Mouse (Mus musculus) cerebellum, postnatal 4 days (tissue): Measurements from ENCODE around the gene Ccdc86.
A peak's percentile ranks its signal among the peaks of the same experiment; 100 is the strongest.

ENCODE experiments used
- DNase-seq, 2 experiments: peaks; one replicate each; pipeline ENCODE4 v3.0.0; 2022; ENCODE audit warnings: low spot score in 2 of 2, mixed read lengths in 1 of 2

The Ccdc86 gene

GRCm38 (mm10) chr19:10949112-10949511 is at the start of gene Ccdc86:
TSS of gene Ccdc86 (minus strand) at chr19:10949266.
- peak; percentile 89 to 94 for DNase-seq

GRCm38 (mm10) chr19:10993150-10993549 is 44.1 kb upstream of the Ccdc86 start, which contains the start of gene Ms4a15:
TSS of gene Ms4a15 (minus strand) at chr19:10993250.
- no peak for DNase-seq

DNA sequence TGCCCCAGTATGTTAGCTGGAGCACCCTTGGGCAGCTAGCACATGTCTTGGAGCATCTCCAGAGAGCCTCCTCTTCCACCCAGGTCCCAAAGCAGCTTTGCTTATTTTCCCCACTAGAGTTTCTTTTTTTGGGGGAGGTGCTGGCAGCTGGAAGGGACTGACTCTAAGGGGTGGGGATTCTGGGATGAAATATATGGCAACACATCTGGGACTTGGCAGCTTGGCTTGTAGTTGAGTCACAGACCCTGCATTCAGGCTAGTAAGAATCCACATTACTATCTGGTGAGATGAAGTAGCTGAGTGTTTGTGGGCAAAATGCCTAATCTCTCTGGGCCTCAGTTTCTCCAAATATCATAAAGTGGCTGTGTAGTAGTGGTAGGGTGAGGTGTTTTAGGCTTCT is 42.8 kb upstream of the Ccdc86 start:
- no peak for DNase-seq

DNA sequence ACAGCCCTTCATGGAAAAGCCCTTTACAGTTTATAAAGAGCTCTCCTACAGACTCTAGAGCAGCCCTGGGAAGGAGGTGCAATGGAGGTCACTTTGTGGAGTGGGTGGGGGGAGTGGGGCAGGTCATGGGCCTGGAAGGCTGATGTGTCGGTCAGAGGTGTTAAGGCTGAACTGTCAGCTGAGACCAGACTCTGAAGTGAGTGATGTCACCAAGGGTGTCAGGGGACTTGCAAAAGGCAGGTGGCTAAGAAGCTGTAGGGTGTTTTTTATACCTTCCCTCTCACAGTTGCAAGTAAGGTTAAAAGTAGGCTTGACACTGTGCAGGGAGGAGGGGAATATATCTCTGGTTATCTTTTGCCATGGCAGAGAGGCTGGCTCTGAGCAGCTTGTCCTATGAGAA is 41.7 kb upstream of the Ccdc86 start:
- no peak for DNase-seq

DNA sequence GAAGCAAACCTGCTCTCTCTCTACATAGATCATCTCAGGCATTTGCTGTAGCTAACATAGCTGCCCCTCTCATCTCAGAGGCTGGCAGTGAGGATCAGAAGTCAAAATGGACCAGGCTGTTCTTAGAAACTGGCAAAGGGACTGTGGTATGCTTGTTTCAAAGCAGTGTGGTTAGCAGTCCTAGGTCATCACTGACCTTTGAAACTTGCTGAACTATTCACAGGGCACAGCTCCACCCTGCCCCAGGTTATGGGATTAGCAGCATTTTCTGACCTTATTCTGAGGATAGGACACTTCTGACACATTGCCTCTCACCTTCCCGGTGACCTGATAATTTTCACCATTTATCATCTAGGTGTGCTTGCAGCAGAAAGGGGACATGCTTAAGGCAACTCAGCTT is 39.5 kb upstream of the Ccdc86 start:
- DNase-seq, result no peak

DNA sequence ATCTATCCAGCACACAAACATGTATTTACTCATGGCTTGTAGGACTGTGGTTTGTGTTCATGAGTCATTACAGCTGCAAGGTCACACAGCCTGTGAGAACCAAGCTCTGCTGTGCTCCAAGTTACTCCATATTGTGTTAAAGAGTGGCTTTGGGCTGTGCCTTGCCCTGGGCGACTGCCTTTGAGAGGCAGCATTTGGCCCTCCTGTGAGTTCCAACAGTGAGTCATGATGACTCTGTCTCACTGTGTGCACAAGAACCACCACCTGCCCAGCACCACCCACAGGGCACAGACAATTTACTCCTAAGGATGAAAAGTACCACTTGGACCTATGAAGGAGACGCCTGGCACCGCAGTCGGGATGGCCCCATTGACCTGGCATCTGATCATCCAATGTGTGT is 36.8 kb upstream of the Ccdc86 start:
- no peak for DNase-seq

GRCm38 (mm10) chr19:10984551-10984950 is 35.5 kb upstream of the Ccdc86 start:
- no peak for DNase-seq

DNA sequence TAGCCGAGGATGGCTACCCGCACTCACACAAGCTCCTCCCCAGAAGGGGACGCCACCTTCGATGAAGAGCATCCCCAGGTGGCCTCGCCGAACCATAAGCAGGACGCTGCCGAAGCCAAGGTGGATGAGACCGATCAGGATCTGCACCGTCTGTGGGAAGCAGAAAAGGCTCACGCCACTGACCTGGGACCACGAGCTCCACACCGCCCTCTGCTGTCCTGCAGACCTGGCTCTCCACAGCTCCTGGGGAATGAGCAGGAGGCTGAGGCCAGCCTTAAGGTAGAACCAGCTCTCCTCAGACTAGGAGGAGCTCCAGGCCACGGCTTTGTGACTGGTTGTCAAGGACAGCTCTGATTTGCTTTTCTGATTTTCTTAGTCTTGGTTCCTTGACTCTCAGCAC is 34.1 kb upstream of the Ccdc86 start:
- peak in 1 of 2 experiments; percentile 29 for DNase-seq

DNA sequence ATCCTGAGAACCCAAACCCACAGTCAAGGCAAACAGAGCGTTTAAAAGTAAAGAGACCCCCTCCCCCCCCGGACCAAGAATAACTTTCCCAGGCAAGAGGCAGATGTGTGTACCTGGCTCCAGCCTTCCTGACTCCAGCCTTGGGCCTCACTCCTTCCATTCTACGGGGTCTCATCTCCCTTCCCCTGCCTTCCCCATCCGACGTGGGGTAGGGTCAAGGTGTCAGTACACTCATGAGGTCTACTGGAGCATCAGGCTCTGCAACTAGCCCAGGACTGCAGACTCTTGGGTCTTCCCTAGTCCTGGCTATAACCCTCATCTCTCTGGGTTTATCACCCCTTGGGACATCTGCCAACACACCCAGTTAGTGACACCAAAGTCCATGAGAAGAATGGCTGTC is 31.1 kb upstream of the Ccdc86 start:
- no peak for DNase-seq

- DNase-seq, result peak; percentile 63 to 76
Measured at GRCm38 (mm10) chr19:10979184-10980168, 30.4 kb upstream of the Ccdc86 start.

DNA sequence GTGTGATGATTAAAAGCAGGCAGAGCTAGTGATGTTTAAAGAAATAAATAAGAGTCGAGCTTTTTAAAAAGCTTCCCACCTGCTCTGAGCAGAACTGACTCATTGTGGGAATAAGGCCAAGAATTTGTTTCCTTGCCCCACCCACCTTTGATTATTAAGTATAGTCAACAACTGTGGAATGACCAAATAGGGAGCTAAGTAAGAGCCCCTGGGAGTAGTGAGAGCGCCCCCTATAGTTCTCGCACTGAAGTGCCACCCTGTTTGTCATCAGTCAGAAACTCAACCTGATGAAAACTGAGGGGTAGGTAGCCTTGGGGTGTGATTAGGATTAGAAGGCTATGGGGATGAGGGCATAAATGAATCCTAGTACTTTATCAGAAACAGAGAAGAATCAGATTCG is 27.3 kb upstream of the Ccdc86 start:
- no peak for DNase-seq

DNA sequence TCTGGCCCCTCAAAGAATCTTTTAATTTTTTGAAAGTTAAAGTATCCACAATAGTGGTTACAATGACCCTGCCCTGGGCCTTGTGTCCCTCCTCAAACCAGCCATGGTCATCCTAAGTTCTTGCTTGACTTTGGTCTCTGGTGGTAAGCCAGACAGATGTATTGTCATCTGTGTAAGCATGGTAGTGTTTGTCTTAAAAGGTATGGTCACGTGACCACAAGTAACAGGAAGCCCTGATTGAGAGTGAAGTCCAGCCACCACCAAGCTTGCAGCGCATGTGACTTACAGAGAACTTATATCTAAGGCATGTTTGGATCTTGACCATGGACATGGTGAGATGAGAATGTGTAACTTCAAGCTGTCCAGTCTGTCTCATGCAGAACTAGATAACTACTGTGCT is 26.1 kb upstream of the Ccdc86 start:
- no peak for DNase-seq

- no peak for DNase-seq
Measured at GRCm38 (mm10) chr19:10974238-10974865, 25.3 kb upstream of the Ccdc86 start, which contains the start of gene Ms4a10. TSS of gene Ms4a10 (minus strand) at chr19:10974670.

DNA sequence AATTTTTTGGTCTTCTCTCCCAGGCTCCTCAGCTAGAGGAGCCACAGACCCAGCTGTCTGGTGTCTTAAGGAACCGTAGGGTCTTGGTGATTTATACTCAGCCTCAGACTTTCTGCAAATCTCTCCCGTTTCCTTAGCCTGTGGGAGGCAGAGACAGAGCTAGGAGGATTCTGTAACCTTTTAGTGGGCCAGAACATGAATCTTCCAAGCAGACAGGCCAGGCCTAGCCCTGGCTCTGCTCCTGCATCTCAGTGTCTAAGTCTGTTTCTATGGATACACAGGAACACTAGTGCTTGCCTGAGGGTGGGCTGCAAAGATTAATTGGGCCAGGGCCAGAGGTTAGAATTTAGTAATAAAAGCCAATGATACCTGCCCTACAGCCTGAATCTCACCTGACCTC is 24.1 kb upstream of the Ccdc86 start:
- no peak for DNase-seq

- DNase-seq, result no peak
Measured at GRCm38 (mm10) chr19:10972660-10973059, 23.6 kb upstream of the Ccdc86 start.

GRCm38 (mm10) chr19:10970457-10970856 is 21.4 kb upstream of the Ccdc86 start:
- no peak for DNase-seq

DNA sequence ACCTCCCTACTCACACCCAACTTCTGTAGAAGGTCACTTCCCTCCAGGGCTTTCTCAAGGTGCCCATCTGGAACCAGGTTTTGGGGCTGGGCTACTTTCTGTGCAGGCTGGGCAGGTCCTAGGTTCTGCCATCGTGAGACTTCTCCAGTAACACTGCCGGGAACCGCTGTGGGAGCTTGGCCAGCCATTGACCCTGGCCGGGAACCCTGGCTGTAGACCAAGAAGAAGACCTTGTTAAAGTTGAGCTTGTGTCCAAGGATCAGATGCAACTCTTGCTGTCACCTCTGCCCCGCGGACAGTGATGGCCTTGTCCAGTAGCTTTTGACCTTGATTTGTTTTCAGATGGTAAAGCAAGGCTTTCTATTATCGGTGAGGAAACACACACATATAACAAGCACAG is 19.5 kb upstream of the Ccdc86 start:
- no peak for DNase-seq

DNA sequence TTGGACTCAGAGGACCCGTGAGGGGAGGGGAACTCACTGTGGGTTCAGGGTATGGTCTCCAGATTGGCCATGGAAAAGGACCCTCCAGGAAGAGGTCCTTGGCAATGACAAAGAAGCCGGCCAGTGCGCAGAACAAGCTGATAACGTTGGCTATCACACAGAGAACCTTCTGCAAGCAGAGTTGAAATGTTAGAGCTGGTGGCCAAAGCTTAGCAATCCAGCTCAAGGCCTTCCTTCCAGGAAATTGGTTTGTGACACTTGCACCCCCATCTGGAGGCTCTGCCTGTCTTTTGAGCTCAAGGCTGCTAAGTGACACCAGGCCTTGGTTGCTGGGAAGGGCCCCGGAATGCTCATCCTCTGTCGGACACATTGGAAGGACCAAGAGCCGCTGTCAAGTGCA is 16.7 kb upstream of the Ccdc86 start:
- DNase-seq, result no peak

- DNase-seq, result no peak
Measured at GRCm38 (mm10) chr19:10959978-10960346, 10.9 kb upstream of the Ccdc86 start.

DNA sequence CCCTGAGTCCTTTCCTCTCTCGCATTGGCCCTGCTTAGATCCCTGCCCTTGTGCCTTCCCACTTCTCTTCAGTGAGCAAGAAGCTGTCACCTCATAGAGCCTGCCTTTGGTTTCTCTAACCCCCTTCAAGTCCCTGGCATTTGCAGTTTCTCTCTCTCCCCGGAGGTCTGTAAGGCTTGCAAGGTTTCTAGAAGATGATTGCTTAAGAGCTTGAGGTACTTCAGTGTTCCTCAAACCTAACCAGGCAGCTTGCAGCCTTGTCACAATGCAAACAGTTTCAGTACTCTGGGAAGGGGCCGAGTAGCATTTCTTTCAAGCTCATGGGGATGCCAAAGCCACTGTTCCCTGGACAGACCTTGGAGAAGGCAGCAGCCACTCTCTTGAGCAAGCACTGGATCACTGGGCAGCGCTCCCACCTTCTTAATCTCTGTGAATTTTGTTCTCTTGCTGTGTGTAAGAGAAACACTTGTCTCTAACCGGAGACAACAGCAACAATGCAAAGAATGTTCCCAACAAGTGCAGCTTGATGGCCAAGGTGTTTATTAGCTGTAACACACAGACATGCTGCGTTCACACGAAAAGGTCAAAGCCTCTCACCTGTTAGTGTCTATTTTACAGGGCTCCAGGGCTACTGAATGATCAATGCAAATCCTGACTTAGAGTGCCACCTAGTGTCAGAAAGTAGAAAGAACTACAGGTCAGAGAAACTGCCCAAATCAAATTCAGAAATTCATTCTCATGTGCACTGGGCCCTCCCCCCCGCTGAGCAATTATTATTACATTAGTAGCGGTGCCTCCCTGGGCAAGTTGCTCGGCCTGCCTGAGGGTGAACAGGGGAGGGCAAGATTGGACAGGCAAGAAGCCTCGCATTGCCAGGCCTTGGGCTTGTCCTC is 10.3 kb upstream of the Ccdc86 start:
- DNase-seq, result peak in 1 of 2 experiments; percentile 56

GRCm38 (mm10) chr19:10952021-10952939 is 3.2 kb upstream of the Ccdc86 start:
- DNase-seq, result no peak
